Mouse (Mus musculus): ENCODE data around the gene Psma4. TPM values are rescaled to one million over a fixed set of nuclear protein-coding genes. Genes with fewer than 3 reads are reported as not detected.
"Not testable (repeated sequence)": the region's sequence is repeated elsewhere in the genome, so short reads cannot be mapped to it uniquely, and the experiment has no call there.

Gene Psma4
- polyA plus RNA-seq, 1 experiment from 2014 or later: 314 TPM

GRCm38 (mm10) chr9:54942071-54942470 is 8.5 kb upstream of the Psma4 start:
- no peak for ATAC-seq (ENCODE audit: insufficient number of reproducible peaks, insufficient read depth, low FRiP score, low TSS enrichment)
- no peak overlapping the region for H3K4me3 ChIP-seq
- 91% methylated on average over 4 of the region's 4 CpGs for WGBS

DNA sequence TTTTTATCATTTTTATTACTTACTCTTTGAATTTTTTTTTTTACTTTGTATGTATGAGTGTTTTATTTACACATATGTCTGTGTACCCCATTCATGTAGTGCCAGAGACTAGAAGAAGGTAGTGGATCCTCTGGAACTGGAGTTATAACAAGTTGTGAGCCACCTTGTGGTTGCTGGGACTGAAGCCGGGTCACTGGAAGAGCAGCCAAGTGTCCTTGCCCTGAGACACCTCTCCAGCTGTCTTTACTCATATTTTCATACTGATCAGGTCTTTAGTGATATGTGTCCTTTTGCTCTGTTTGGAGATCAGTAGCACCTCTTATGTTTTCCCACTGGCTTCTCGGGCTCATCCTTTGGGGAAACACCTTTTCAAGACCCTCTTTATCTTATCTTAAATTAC is 6.1 kb upstream of the Psma4 start:
- H3K9me3 ChIP-seq: no peaks in the 10 kb centered on the region
- 89% methylated on average over 2 of the region's 2 CpGs for WGBS
- no peaks in the 10 kb centered on the region for H3K4me1 ChIP-seq
- H3K4me3 ChIP-seq: no peak overlapping the region
- no peak overlapping the region for H3K4me2 ChIP-seq (replicated peaks)
- no peak overlapping the region for H3K9ac ChIP-seq
- no peaks in the 10 kb centered on the region for H3K27me3 ChIP-seq
- no peaks in the 10 kb centered on the region for H3K36me3 ChIP-seq
- ATAC-seq (ENCODE audit: insufficient number of reproducible peaks, insufficient read depth, low FRiP score, low TSS enrichment): no peak
- H3K27ac ChIP-seq: no peak overlapping the region

More at GRCm38 (mm10) chr9:54942071-54942470, 8.5 kb upstream of the Psma4 start:
- Histone ChIP-seq H3K9ac (no peak overlapping the region), H3K4me1 (no peaks in the 10 kb centered on the region), H3K36me3 (no peaks in the 10 kb centered on the region; the same call in 1 of the 2 replicates), H3K4me2 (replicated peaks) (no peak overlapping the region), H3K9me3 (no peaks in the 10 kb centered on the region), H3K27me3 (no peaks in the 10 kb centered on the region), H3K27ac (no peak overlapping the region)

GRCm38 (mm10) chr9:54946256-54946655 is 4.3 kb upstream of the Psma4 start:
- H3K4me1 ChIP-seq: no peaks in the 10 kb centered on the region; the same call in 1 of the 2 replicates
- no peaks in the 10 kb centered on the region for H3K9me3 ChIP-seq
- H3K27ac ChIP-seq: no peak overlapping the region
- no peaks in the 10 kb centered on the region for H3K36me3 ChIP-seq
- H3K4me3 ChIP-seq: no peak overlapping the region
- no peaks in the 10 kb centered on the region for H3K27me3 ChIP-seq
- H3K4me2 ChIP-seq (replicated peaks): no peak overlapping the region
- WGBS: 60% methylated on average over 16 of the region's 16 CpGs
- ATAC-seq (ENCODE audit: insufficient number of reproducible peaks, insufficient read depth, low FRiP score, low TSS enrichment): no peak
- H3K9ac ChIP-seq: no peak overlapping the region

DNA sequence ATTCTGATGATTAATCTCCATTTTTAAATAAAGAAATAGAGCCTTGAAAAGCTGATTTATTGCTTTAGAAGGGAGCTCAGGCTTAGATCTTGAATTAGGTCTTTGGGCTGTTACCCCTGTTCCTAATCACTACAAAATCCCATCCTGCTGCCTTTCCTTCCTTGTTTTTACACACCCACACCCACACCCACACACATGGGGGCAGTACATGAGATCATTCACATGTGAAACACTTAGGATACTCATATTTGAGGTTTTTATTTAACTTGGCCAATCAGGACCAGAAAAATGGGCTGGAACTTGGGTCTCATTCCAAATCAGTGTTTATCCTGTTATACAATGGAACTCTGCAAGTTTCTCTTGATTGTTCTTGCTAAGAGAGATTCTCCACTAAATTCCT is 1.1 kb upstream of the Psma4 start:
- H3K27ac ChIP-seq: no peak overlapping the region
- H3K27me3 ChIP-seq: no peaks in the 10 kb centered on the region
- H3K4me1 ChIP-seq: peaks cover 12% of the 10 kb centered on the region
- no peak overlapping the region for H3K4me3 ChIP-seq
- no peak overlapping the region for H3K4me2 ChIP-seq (replicated peaks)
- H3K9ac ChIP-seq: no peak overlapping the region
- no peak for ATAC-seq (ENCODE audit: insufficient number of reproducible peaks, insufficient read depth, low FRiP score, low TSS enrichment)
- H3K36me3 ChIP-seq: peaks cover 21% of the 10 kb centered on the region
- H3K9me3 ChIP-seq: no peaks in the 10 kb centered on the region

DNA sequence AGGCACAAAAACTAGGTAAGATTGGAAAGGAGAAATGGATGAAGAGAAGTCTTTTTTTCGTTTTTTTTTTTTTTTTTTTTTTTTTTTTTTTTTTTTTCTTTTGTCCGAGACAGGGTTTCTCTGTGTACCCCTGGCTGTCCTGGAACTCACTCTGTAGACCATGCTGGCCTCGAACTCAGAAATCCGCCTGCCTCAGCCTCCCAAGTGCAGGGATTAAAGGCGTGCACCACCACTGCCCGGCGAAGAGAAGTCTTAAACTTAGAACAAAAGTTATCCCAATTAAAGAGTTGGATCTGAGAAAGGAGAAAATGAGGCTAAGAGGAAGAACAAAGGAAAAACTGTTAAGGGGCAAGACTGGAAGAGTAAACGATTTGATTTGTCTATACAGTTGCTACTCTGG is 428 bp upstream of the Psma4 start:
- H3K4me3 ChIP-seq: peak overlapping the region; percentile 86
- peak overlapping the region; percentile 95 for H3K27ac ChIP-seq
- H3K9ac ChIP-seq; H3K9me3 ChIP-seq; H3K27me3 ChIP-seq; ATAC-seq (ENCODE audit: insufficient number of reproducible peaks, insufficient read depth, low FRiP score, low TSS enrichment): not testable (repeated sequence)
- H3K36me3 ChIP-seq: peaks cover 24% of the 10 kb centered on the region
- 49% methylated on average over 8 of the region's 8 CpGs for WGBS
- peaks cover 12% of the 10 kb centered on the region for H3K4me1 ChIP-seq
- H3K4me2 ChIP-seq (replicated peaks): peak overlapping the region; percentile 60

GRCm38 (mm10) chr9:54961059-54961458 is 10.5 kb downstream of the Psma4 start:
- Histone ChIP-seq H3K4me3 (no peak overlapping the region), H3K4me2 (replicated peaks) (no peak overlapping the region), H3K9ac (no peak overlapping the region), H3K27ac (no peak overlapping the region), H3K9me3 (no peaks in the 10 kb centered on the region), H3K27me3 (no peaks in the 10 kb centered on the region), H3K4me1 (no peaks in the 10 kb centered on the region), H3K36me3 (peaks cover 34% of the 10 kb centered on the region)
- 87% methylated on average over 4 of the region's 4 CpGs for WGBS
- ATAC-seq (ENCODE audit: insufficient number of reproducible peaks, insufficient read depth, low FRiP score, low TSS enrichment): no peak

GRCm38 (mm10) chr9:54963669-54964068 is 13.1 kb downstream of the Psma4 start:
- Histone ChIP-seq H3K36me3 (peaks cover 10% of the 10 kb centered on the region), H3K9ac (no peak overlapping the region), H3K27me3 (no peaks in the 10 kb centered on the region), H3K9me3 (no peaks in the 10 kb centered on the region), H3K27ac (no peak overlapping the region), H3K4me3 (no peak overlapping the region), H3K4me2 (replicated peaks) (no peak overlapping the region), H3K4me1 (no peaks in the 10 kb centered on the region)
- no peak for ATAC-seq (ENCODE audit: insufficient number of reproducible peaks, insufficient read depth, low FRiP score, low TSS enrichment)

DNA sequence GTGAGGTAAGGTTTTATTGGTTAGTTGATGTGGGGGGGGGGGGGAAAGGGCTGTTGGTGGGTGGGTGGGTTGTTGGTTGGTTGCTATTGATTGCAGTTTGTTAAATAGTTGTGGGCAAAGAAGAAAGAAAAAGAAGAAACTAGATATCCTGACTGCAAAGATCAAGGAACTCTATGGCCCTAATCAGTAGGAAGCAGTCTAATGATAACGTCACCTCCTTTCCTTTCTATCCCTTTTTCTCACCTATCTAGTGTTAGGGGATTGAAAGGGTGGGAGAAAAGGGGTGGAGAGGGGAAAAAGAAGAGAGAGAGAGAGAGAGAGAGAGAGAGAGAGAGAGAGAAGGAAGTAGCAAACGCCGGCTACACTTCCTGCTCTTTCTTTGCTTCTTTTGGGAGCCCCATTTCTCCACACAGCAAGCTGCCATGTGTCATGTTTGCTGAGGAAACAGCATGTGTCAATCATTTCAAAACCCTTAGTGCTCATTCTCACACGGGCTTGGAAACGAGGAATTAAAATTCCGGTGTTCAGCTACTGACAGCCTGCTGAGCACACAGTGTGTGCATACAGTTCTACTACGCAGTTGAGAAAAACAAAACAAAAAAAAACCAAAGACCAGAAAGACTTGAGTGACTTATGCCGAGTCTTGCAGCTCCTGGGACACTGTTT is 19.5 kb downstream of the Psma4 start:
- no peaks in the 10 kb centered on the region for H3K4me1 ChIP-seq
- no peaks in the 10 kb centered on the region for H3K27me3 ChIP-seq
- H3K4me3 ChIP-seq: no peak overlapping the region
- no peak overlapping the region for H3K4me2 ChIP-seq (replicated peaks)
- no peaks in the 10 kb centered on the region for H3K36me3 ChIP-seq
- no peaks in the 10 kb centered on the region for H3K9me3 ChIP-seq
- 58% methylated on average over 8 of the region's 8 CpGs for WGBS
- H3K27ac ChIP-seq: no peak overlapping the region
- H3K9ac ChIP-seq: no peak overlapping the region
- ATAC-seq (ENCODE audit: insufficient number of reproducible peaks, insufficient read depth, low FRiP score, low TSS enrichment): no peak

- Histone ChIP-seq H3K36me3 (no peaks in the 10 kb centered on the region), H3K4me3 (peak within 1 kb of the TSS; percentile 54), H3K9me3 (no peaks in the 10 kb centered on the region), H3K27me3 (peaks cover 39% of the 10 kb centered on the region), H3K4me1 (peaks cover 5% of the 10 kb centered on the region; the same call in 1 of the 2 replicates), H3K27ac (no peak within 1 kb of the TSS), H3K4me2 (replicated peaks) (peak within 1 kb of the TSS; percentile 89), H3K9ac (peak within 1 kb of the TSS; percentile 58)
- no peak for ATAC-seq (ENCODE audit: insufficient number of reproducible peaks, insufficient read depth, low FRiP score, low TSS enrichment)
- WGBS: 58% methylated on average over 8 of the region's 8 CpGs
Measured at GRCm38 (mm10) chr9:54980674-54981073, 30.1 kb downstream of the Psma4 start, which contains the start of gene Chrna5. Gene Chrna5, plus strand, starts transcription at chr9:54980880.

DNA sequence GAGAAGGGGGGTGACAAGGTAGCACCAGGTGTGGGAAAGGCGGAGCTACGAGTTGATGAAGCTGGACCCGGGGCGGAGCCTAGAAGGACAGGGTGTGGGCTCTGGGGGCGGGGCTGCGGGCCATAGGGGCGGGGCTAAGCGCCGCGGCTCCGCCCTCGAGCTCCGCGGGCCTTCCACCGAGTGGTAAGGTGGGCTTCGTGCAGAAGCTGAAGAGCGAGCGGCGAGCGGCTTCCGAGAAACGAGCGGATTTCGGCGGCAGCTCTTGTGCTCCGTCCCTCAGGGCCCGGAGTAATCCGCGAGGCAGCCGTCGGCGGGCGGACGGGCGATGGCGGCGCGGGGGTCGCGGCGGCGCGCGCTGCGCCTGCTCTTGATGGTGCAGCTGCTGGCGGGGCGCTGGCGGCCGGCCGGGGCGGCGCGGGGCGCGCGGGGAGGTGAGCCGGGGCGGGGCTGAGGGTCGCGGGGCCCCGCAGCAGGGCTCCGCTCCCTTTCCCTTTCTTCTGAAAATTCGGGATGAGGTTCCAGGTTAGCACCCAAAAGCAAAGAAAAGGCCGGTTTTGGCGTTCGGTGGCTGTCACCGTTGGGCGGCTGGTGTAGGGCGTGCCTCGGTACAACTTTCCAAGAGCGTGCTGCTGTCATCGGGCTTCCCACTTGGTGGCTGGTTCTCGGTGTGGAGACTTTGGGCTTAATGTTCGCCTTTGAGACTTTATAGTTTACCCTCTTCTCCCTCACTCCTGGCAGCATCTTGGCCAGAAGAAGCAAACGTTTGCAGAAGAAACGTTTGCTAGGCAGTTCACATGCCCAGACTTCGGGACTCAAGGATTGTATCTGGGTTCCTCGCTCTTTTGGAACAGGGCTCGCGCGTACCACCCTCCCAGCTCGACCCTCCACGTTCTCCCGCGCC is 31.0 kb downstream of the Psma4 start:
- Histone ChIP-seq H3K27ac (no peak overlapping the region), H3K4me1 (peaks cover 5% of the 10 kb centered on the region; the same call in 1 of the 2 replicates), H3K36me3 (no peaks in the 10 kb centered on the region), H3K9ac (peak overlapping the region; percentile 58), H3K9me3 (no peaks in the 10 kb centered on the region), H3K27me3 (peaks cover 39% of the 10 kb centered on the region), H3K4me3 (peak overlapping the region; percentile 54), H3K4me2 (replicated peaks) (peak overlapping the region; percentile 89)
- peak; percentile 80; the same call in 1 of the 2 replicates for ATAC-seq (ENCODE audit: insufficient number of reproducible peaks, insufficient read depth, low FRiP score, low TSS enrichment)
- 1% methylated on average over 69 of the region's 85 CpGs for WGBS

DNA sequence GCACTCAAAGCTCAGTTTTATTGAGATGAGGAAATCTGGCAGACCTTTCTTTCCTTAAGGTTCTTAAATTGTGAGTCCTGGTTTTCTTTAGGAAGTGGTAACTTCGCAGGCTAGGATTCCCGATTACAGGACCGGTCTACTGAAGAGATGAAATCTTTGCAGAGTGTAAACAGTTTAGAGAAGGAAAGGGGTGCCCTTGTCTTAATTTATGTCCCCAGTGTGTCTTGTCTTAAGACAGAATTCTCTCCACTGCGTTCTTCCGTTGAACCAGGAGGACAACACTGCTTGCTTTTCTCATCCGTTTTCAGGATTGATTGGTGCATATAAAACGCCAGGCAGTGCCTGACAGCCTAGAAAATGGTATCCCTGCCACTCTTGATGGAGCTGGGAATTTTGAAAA is 31.8 kb downstream of the Psma4 start:
- peak overlapping the region; percentile 89 for H3K4me2 ChIP-seq (replicated peaks)
- H3K36me3 ChIP-seq: no peaks in the 10 kb centered on the region
- H3K9ac ChIP-seq: no peak overlapping the region
- H3K4me3 ChIP-seq: peak overlapping the region; percentile 54
- peaks cover 39% of the 10 kb centered on the region for H3K27me3 ChIP-seq
- H3K4me1 ChIP-seq: peaks cover 5% of the 10 kb centered on the region; the same call in 1 of the 2 replicates
- no peak for ATAC-seq (ENCODE audit: insufficient number of reproducible peaks, insufficient read depth, low FRiP score, low TSS enrichment)
- 9% methylated on average over 7 of the region's 7 CpGs for WGBS
- H3K27ac ChIP-seq: no peak overlapping the region
- no peaks in the 10 kb centered on the region for H3K9me3 ChIP-seq

GRCm38 (mm10) chr9:54990362-54990761 is 39.8 kb downstream of the Psma4 start:
- WGBS: 78% methylated on average over 3 of the region's 3 CpGs
- Histone ChIP-seq H3K4me1 (no peaks in the 10 kb centered on the region), H3K27ac (no peak overlapping the region), H3K27me3 (no peaks in the 10 kb centered on the region), H3K9me3 (no peaks in the 10 kb centered on the region), H3K9ac (no peak overlapping the region), H3K36me3 (no peaks in the 10 kb centered on the region), H3K4me3 (no peak overlapping the region), H3K4me2 (replicated peaks) (no peak overlapping the region)
- ATAC-seq (ENCODE audit: insufficient number of reproducible peaks, insufficient read depth, low FRiP score, low TSS enrichment): no peak
